Mouse (Mus musculus): ENCODE data around the gene Tigd3. TPM values are rescaled to one million over a fixed set of nuclear protein-coding genes. Genes with fewer than 3 reads are reported as not detected.
A peak's percentile ranks its signal among the peaks of the same experiment; 100 is the strongest.

The Tigd3 gene
- polyA plus RNA-seq, 1 experiment from 2014 or later: 1.4 TPM

- Histone ChIP-seq H3K4me1 (ENCODE audit: control insufficient read depth, insufficient read depth, low read length) (peaks cover 10% of the 10 kb centered on the region; the same call in 1 of the 2 replicates), H3K4me3 (ENCODE audit: low read depth, low read length) (no peak overlapping the region), H3K36me3 (ENCODE audit: control insufficient read depth, insufficient read depth, low read length) (peaks cover 64% of the 10 kb centered on the region)
These were observed 25.9 kb downstream of the Tigd3 start for GRCm38 (mm10) chr19:5868096-5868495.

GRCm38 (mm10) chr19:5864710-5865398, 29.1 kb downstream of the Tigd3 start:
- no peak overlapping the region for H3K4me3 ChIP-seq (ENCODE audit: low read depth, low read length)
- WGBS: 91% methylated on average over 20 of the region's 20 CpGs

More at GRCm38 (mm10) chr19:5868096-5868495, 25.9 kb downstream of the Tigd3 start:
- no peak overlapping the region for H3K4me2 ChIP-seq (ENCODE audit: low read depth, low read length)
- no peak overlapping the region for H3K27ac ChIP-seq (replicated peaks; ENCODE audit: low read depth, low read length)
- WGBS: 87% methylated on average over 6 of the region's 6 CpGs
- no peaks in the 10 kb centered on the region for H3K27me3 ChIP-seq (replicated peaks; ENCODE audit: control insufficient read depth, insufficient read depth, low read length)
- no peaks in the 10 kb centered on the region for H3K9me3 ChIP-seq (ENCODE audit: control insufficient read depth, low read length)
- no peak overlapping the region for H3K9ac ChIP-seq (ENCODE audit: low read depth, low read length)
- no peak for ATAC-seq (ENCODE audit: low read depth)
- no peak for DNase-seq (ENCODE audit: low spot score)

DNA sequence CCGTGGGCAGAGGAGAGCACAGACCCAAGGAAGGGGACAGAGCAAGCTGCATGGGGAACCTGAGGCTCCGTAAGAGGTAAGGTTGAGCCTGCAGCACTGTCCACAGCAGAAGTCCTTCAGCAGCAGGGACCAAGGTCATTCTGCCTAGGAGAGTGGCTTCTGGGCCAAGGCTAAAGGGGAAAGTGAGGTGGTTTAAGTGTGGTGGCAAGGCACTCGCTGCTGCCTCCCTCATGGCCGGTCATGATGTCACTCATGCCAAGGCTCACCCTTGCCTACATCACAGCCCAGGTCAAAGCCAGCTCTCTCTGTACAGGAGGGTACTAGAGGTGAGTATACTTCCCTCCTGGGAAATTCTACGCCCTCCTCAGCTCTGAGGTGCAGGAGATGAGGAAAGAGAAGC, 30.2 kb downstream of the Tigd3 start:
- no peak overlapping the region for H3K9ac ChIP-seq (ENCODE audit: low read depth, low read length)
- 0 out of 2 replicates have a peak, but pooled peaks cover 3% of the 10 kb centered on the region for H3K9me3 ChIP-seq (ENCODE audit: control insufficient read depth, low read length)
- no peak for DNase-seq (ENCODE audit: low spot score)
- no peak overlapping the region for H3K4me3 ChIP-seq (ENCODE audit: low read depth, low read length)
- peaks cover 91% of the 10 kb centered on the region for H3K36me3 ChIP-seq (ENCODE audit: control insufficient read depth, insufficient read depth, low read length)
- H3K27me3 ChIP-seq (replicated peaks; ENCODE audit: control insufficient read depth, insufficient read depth, low read length): no peaks in the 10 kb centered on the region
- no peak for ATAC-seq (ENCODE audit: low read depth)
- H3K4me2 ChIP-seq (ENCODE audit: low read depth, low read length): no peak overlapping the region
- no peak overlapping the region for H3K27ac ChIP-seq (replicated peaks; ENCODE audit: low read depth, low read length)
- no peaks in the 10 kb centered on the region for H3K4me1 ChIP-seq (ENCODE audit: control insufficient read depth, insufficient read depth, low read length)
- WGBS: 96% methylated on average over 5 of the region's 5 CpGs

More at GRCm38 (mm10) chr19:5864710-5865398, 29.1 kb downstream of the Tigd3 start:
- ATAC-seq (ENCODE audit: low read depth) (no peak), DNase-seq (ENCODE audit: low spot score) (no peak)
- peaks cover 86% of the 10 kb centered on the region for H3K36me3 ChIP-seq (ENCODE audit: control insufficient read depth, insufficient read depth, low read length)
- no peak overlapping the region for H3K27ac ChIP-seq (replicated peaks; ENCODE audit: low read depth, low read length)
- 0 out of 2 replicates have a peak, but pooled peaks cover 3% of the 10 kb centered on the region for H3K9me3 ChIP-seq (ENCODE audit: control insufficient read depth, low read length)
- H3K4me1 ChIP-seq (ENCODE audit: control insufficient read depth, insufficient read depth, low read length): no peaks in the 10 kb centered on the region
- no peaks in the 10 kb centered on the region for H3K27me3 ChIP-seq (replicated peaks; ENCODE audit: control insufficient read depth, insufficient read depth, low read length)
- H3K4me2 ChIP-seq (ENCODE audit: low read depth, low read length): no peak overlapping the region
- no peak overlapping the region; the same call in 1 of the 2 replicates for H3K9ac ChIP-seq (ENCODE audit: low read depth, low read length)

DNA sequence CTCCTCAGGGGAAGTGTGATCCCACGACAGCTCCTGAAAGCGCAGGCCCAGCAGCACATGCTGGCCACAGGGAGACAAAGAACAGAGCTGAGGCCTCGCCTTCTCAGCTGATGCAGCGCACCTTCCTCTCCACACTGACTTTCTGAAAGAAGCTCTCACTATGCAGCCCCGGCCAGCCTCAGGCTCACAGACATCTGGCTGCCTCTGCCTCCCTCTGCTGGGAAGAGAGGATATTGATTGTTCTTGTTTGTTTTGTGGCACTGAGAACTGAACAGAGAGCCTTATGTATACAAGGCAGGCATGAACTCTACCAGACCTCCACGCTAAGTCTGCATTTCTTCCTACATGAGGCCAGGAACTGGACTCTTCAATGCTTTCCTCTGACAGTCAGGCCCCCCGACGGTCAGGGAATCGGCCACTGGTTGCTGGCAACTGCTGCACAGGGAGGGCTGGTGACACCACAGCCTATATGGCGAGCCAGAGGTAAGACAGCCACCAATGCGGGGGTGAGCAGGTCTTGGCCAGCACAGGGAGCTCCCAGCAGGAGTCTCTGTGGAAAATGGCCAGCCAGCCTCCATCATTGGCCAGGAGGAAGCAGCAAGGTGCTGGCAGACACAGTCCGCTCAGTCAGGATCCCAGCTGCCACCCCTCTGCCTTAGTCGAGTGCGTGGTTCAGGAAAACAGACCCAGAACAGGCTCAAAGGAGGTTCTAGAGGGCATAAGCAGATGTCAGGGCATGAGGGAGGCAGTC, 31.4 kb downstream of the Tigd3 start:
- DNase-seq (ENCODE audit: low spot score): no peak
- Histone ChIP-seq H3K27me3 (replicated peaks; ENCODE audit: control insufficient read depth, insufficient read depth, low read length) (no peaks in the 10 kb centered on the region), H3K9me3 (ENCODE audit: control insufficient read depth, low read length) (0 out of 2 replicates have a peak, but pooled peaks cover 3% of the 10 kb centered on the region), H3K9ac (ENCODE audit: low read depth, low read length) (no peak overlapping the region), H3K4me2 (ENCODE audit: low read depth, low read length) (no peak overlapping the region), H3K27ac (replicated peaks; ENCODE audit: low read depth, low read length) (no peak overlapping the region), H3K4me1 (ENCODE audit: control insufficient read depth, insufficient read depth, low read length) (no peaks in the 10 kb centered on the region), H3K4me3 (ENCODE audit: low read depth, low read length) (no peak overlapping the region), H3K36me3 (ENCODE audit: control insufficient read depth, insufficient read depth, low read length) (peaks cover 91% of the 10 kb centered on the region)
- ATAC-seq (ENCODE audit: low read depth): no peak
- WGBS: 96% methylated on average over 14 of the region's 14 CpGs

DNA sequence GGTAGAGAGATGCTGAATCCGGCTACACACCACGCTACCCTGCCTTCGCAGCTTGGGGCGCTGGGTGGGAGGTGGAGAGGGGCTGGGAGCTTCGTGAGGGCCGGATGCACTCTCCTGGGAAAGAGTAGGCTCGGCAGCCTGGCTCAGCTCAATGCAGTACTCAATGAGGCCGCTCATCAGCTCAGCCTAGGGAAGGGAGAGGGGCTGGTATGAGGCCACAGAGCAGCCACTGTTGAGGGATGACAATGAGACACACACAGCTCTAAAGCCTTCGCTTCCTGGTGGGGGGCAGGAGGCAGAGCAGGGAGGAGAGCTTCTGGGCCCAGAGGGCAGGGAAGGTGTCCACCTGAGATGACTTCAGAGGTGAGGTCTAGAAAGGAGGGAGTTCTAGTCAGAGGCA, 37.3 kb downstream of the Tigd3 start:
- no peak for ATAC-seq (ENCODE audit: low read depth)
- peaks cover 75% of the 10 kb centered on the region for H3K36me3 ChIP-seq (ENCODE audit: control insufficient read depth, insufficient read depth, low read length)

DNA sequence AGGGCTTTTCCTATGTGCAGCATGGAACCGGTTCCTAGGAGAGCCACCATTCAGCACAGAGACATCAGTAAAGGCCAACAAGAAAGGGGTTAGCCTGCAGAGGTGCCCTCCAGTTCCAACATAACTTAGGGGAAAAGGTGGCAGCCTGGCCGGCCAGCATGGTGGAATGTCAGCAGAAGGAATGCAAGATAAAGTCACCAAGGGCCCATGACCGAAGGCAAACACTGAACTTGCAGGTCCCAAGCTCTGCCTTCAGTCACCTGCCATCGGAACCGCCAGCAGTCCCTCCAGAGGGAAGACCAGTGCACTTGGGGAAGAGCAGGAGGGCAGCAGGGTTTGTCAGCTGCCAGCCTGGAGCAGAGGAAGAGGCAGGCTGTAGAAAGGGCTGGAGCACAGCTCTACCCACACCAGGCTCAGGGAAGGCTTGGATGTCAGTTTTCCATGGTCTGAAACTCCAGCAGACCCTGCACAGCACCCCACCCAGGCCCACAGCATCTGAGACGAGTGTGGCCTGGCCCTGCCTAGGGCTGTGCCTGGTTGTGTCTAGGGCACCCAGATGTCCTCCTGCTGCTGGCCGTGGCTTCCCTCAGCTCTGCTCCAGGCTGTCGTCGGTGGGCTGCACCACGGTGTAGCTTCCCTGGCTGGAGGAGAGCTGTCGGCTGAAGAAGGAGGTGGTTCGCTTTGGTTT, 41.8 kb downstream of the Tigd3 start:
- Histone ChIP-seq H3K4me1 (ENCODE audit: control insufficient read depth, insufficient read depth, low read length) (peaks cover 29% of the 10 kb centered on the region), H3K27me3 (replicated peaks; ENCODE audit: control insufficient read depth, insufficient read depth, low read length) (no peaks in the 10 kb centered on the region), H3K4me3 (ENCODE audit: low read depth, low read length) (no peak overlapping the region), H3K4me2 (ENCODE audit: low read depth, low read length) (no peak overlapping the region), H3K9ac (ENCODE audit: low read depth, low read length) (0 out of 2 replicates have a peak overlapping the region, but pooled peaks have one; percentile 37), H3K9me3 (ENCODE audit: control insufficient read depth, low read length) (no peaks in the 10 kb centered on the region), H3K36me3 (ENCODE audit: control insufficient read depth, insufficient read depth, low read length) (peaks cover 38% of the 10 kb centered on the region), H3K27ac (replicated peaks; ENCODE audit: low read depth, low read length) (no peak overlapping the region; the same call in 1 of the 2 replicates)
- DNase-seq (ENCODE audit: low spot score) (no peak), ATAC-seq (ENCODE audit: low read depth) (no peak)
- WGBS: 87% methylated on average over 12 of the region's 12 CpGs

More for the DNA sequence above, 37.3 kb downstream of the Tigd3 start:
- no peak for DNase-seq (ENCODE audit: low spot score)
- H3K4me1 ChIP-seq (ENCODE audit: control insufficient read depth, insufficient read depth, low read length): no peaks in the 10 kb centered on the region
- H3K9me3 ChIP-seq (ENCODE audit: control insufficient read depth, low read length): no peaks in the 10 kb centered on the region
- no peaks in the 10 kb centered on the region for H3K27me3 ChIP-seq (replicated peaks; ENCODE audit: control insufficient read depth, insufficient read depth, low read length)
- 66% methylated on average over 9 of the region's 9 CpGs for WGBS
- no peak overlapping the region for H3K4me3 ChIP-seq (ENCODE audit: low read depth, low read length)
- H3K9ac ChIP-seq (ENCODE audit: low read depth, low read length): no peak overlapping the region
- no peak overlapping the region for H3K4me2 ChIP-seq (ENCODE audit: low read depth, low read length)
- H3K27ac ChIP-seq (replicated peaks; ENCODE audit: low read depth, low read length): no peak overlapping the region

GRCm38 (mm10) chr19:5851481-5851971, 42.4 kb downstream of the Tigd3 start:
- no peaks in the 10 kb centered on the region for H3K27me3 ChIP-seq (replicated peaks; ENCODE audit: control insufficient read depth, insufficient read depth, low read length)
- no peak overlapping the region for H3K4me2 ChIP-seq (ENCODE audit: low read depth, low read length)
- peaks cover 36% of the 10 kb centered on the region for H3K4me1 ChIP-seq (ENCODE audit: control insufficient read depth, insufficient read depth, low read length)
- no peak for DNase-seq (ENCODE audit: low spot score)
- no peak overlapping the region for H3K4me3 ChIP-seq (ENCODE audit: low read depth, low read length)
- H3K9me3 ChIP-seq (ENCODE audit: control insufficient read depth, low read length): no peaks in the 10 kb centered on the region
- 72% methylated on average over 5 of the region's 5 CpGs for WGBS
- H3K36me3 ChIP-seq (ENCODE audit: control insufficient read depth, insufficient read depth, low read length): peaks cover 32% of the 10 kb centered on the region
- H3K27ac ChIP-seq (replicated peaks; ENCODE audit: low read depth, low read length): no peak overlapping the region; the same call in 1 of the 2 replicates
- no peak for ATAC-seq (ENCODE audit: low read depth)
- no peak overlapping the region for H3K9ac ChIP-seq (ENCODE audit: low read depth, low read length)

DNA sequence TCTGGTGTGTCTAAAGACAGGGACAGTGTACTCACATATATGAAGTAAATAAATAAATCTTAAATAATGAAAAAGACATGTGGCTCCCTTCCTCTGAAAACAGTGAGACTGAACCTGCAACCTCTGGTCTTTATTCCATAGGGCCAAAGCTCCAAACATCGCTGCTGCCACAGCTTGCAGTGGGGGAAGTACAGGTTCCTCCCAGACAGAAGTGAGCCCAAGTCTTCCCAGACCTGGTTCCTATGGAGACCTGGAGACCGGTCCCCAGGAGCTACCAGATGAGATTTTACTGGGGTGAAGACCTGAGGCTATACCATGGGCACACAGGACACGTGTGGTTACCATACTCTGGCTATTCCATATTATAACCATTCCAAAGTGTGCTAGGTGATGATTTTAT, 43.1 kb downstream of the Tigd3 start:
- H3K4me3 ChIP-seq (ENCODE audit: low read depth, low read length): no peak overlapping the region
- H3K27ac ChIP-seq (replicated peaks; ENCODE audit: low read depth, low read length): no peak overlapping the region
- ATAC-seq (ENCODE audit: low read depth) (no peak), DNase-seq (ENCODE audit: low spot score) (no peak)
- no peak overlapping the region for H3K4me2 ChIP-seq (ENCODE audit: low read depth, low read length)
- no peaks in the 10 kb centered on the region for H3K27me3 ChIP-seq (replicated peaks; ENCODE audit: control insufficient read depth, insufficient read depth, low read length)
- peaks cover 25% of the 10 kb centered on the region for H3K36me3 ChIP-seq (ENCODE audit: control insufficient read depth, insufficient read depth, low read length)
- peaks cover 36% of the 10 kb centered on the region for H3K4me1 ChIP-seq (ENCODE audit: control insufficient read depth, insufficient read depth, low read length)
- 82% methylated on average over 3 of the region's 3 CpGs for WGBS
- H3K9ac ChIP-seq (ENCODE audit: low read depth, low read length): no peak overlapping the region
- H3K9me3 ChIP-seq (ENCODE audit: control insufficient read depth, low read length): no peaks in the 10 kb centered on the region
